Mouse (Mus musculus) brain, embryonic 14.5 days (tissue): ENCODE data around the gene Cnnm4. TPM values are rescaled to one million over a fixed set of nuclear protein-coding genes. Genes with fewer than 3 reads are reported as not detected.
"Not testable (repeated sequence)": the region's sequence is repeated elsewhere in the genome, so short reads cannot be mapped to it uniquely, and the experiment has no call there.

Experiments used
- DNase-seq: peaks from one replicate; pipeline ENCODE4 v3.0.0-alpha.2; 2011; ENCODE audit warnings: low read depth
- CTCF ChIP-seq: fragments of 200-500 bp; IDR thresholded peaks from 2 replicates; pipeline ENCODE4 v1.5.1; 2012; ENCODE audit warnings: inconsistent platforms, mild to moderate bottlenecking, moderate library complexity, borderline replicate concordance; ENCODE audit not compliant: insufficient read depth, insufficient read length; ENCODE audit errors: extremely low read depth
- POLR2A ChIP-seq: fragments of 200-500 bp; IDR thresholded peaks from 2 replicates; pipeline ENCODE4 v1.6.1; 2012; ENCODE audit warnings: mild to moderate bottlenecking, inconsistent platforms, borderline replicate concordance; ENCODE audit not compliant: poor library complexity, insufficient read depth, insufficient read length, severe bottlenecking; ENCODE audit errors: extremely low read depth
- polyA plus RNA-seq: library from polyadenylated mRNA; depleted of rRNA; stranded (reverse); fragments of >200 nt; gene quantifications from 2 replicates; pipeline ENCODE4 v1.2.3, GENCODE M21; 2012

The Cnnm4 gene
- polyA plus RNA-seq, 1 experiment, result 5.4 TPM

- DNase-seq, result no peak
- no peak for TF ChIP-seq CTCF
Observed at GRCm38 (mm10) chr1:36535477-36536396, 64.3 kb downstream of the Cnnm4 start.

- no peak for TF ChIP-seq POLR2A
- no peak for DNase-seq
Observed at GRCm38 (mm10) chr1:36536397-36536728, 64.9 kb downstream of the Cnnm4 start.

DNA sequence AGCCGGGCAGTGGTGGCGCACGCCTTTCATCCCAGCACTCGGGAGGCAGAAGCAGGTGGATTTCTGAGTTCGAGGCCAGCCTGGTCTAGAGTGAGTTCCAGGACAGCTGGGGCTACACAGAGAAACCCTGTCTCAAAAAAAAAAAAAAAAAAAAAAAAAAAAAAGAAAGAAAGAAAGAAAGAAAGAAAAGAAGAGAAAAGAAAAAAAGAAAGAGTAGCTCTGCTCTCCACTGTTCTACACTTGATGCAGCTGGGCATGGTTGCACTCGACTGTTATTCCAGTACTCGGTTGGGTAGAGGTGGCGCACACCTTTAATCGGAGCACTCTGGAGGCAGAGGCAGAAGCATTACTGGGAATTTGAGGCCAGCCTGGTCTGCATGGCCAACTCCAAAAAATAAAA lies 65.4 kb downstream of the Cnnm4 start, which contains the start of gene Ankrd23:
TSS of gene Ankrd23 (minus strand) at position 101 of the 400 bp plus-strand sequence.
- not testable (repeated sequence) for DNase-seq

DNA sequence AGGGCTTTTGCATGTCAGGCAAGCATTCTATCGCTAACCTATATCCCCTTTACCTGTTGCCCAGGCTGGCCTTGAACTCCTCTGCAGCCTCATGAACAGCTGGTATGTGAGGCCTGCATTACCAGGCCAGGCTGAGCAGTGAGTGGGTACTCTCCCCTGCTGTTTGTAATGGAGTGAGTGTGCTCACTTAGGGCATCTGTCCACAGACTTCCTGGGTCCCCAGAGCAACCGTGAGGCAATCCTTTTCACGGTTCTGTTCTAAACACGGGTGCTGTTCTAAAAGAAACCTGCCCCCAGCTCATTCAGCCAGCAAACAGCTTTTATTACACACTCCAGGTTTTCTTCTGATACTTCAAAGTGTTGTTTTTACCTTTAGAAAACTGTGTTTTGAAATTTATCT lies 67.3 kb downstream of the Cnnm4 start:
- TF ChIP-seq CTCF (no peak), POLR2A (no peak)
- DNase-seq, result no peak

GRCm38 (mm10) chr1:36539186-36539585 lies 67.8 kb downstream of the Cnnm4 start, which contains the start of gene Gm42417:
TSS of gene Gm42417 (minus strand) at chr1:36539429.
- TF ChIP-seq POLR2A (no peak), CTCF (no peak)
- DNase-seq, result no peak

DNA sequence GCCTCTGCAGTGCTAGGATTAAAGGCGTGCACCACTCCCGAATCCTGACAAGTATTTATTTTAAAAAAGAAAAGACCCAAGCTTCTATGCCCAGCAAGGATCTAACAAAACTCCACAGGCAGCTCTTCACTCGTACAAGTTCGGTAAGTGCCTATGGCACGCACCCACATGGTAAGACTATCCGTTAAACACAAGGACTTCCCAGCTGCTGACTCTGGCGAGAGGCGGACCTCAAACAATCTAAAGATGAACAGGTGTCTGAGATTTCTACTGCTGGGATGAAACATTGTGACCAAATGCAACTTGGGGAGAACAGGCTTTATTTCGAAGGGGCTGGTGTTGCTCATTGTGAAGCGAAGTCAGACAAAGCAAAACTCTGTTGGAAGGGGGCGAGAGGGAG lies 68.7 kb downstream of the Cnnm4 start:
- no peak for TF ChIP-seq CTCF
- TF ChIP-seq POLR2A, result no peak

GRCm38 (mm10) chr1:36540807-36541206 lies 69.4 kb downstream of the Cnnm4 start:
- DNase-seq, result no peak
- TF ChIP-seq POLR2A, result no peak
- TF ChIP-seq CTCF, result no peak

More for the DNA sequence above, 68.7 kb downstream of the Cnnm4 start:
- DNase-seq, result no peak

- DNase-seq, result no peak
Observed at GRCm38 (mm10) chr1:36541844-36542243, 70.4 kb downstream of the Cnnm4 start.

DNA sequence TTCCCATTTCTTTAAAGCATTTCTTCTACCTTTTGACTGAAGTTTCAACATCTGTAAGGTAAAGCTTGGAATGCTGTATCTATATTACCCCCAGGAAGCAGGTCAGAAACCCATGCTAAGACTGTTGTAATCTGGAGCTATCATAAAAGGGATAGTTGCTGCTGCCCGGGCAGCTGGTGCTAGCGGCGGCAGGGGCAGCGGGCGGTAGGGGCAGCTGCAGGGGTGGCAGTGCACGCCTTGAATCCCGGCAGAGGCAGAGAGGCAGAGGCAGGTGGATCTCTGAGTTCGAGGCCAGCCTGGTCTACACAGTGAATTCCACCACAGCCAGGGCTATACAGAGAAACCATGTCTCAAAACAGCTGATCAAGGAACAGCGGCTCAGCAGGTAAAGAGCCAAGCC lies 71.5 kb downstream of the Cnnm4 start:
- no peak for TF ChIP-seq POLR2A
- no peak for TF ChIP-seq CTCF
- DNase-seq, result no peak

More at GRCm38 (mm10) chr1:36541844-36542243, 70.4 kb downstream of the Cnnm4 start:
- TF ChIP-seq POLR2A (no peak), CTCF (no peak)

DNA sequence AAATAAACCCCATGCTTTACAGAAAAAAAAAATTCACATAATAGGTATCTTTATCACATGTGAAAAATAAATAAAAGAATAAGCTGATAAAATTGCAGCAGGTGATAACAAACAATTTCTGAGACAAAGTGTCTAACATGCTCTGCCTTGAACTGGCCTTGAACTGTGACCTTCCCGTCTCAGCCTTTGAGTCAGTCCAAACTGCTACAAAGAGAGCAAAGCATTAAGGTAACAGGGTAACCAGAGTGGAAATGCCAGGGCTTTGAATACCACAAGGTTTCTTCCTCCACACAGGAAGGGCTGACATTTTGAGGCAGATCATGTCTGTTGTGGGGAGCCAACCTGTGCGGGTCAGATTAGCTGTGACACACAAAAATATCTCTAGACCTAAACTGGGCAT lies 74.0 kb downstream of the Cnnm4 start:
- TF ChIP-seq POLR2A (no peak), CTCF (no peak)
- DNase-seq, result no peak

- TF ChIP-seq POLR2A (no peak), CTCF (no peak)
- no peak for DNase-seq
Observed at GRCm38 (mm10) chr1:36545845-36546600, 74.6 kb downstream of the Cnnm4 start.
